Mouse (Mus musculus) thymus, postnatal 25 days (tissue): ENCODE measurements at regions not wholly inside any gene's neighbourhood (a gene's known extent, or its start where the extent isn't known, plus 50 kb on each side); places are given as distances from the start of the nearest gene placed in this dataset.

Experiments used
- DNase-seq: peaks from one replicate; pipeline ENCODE4 v3.0.0; 2022

DNA sequence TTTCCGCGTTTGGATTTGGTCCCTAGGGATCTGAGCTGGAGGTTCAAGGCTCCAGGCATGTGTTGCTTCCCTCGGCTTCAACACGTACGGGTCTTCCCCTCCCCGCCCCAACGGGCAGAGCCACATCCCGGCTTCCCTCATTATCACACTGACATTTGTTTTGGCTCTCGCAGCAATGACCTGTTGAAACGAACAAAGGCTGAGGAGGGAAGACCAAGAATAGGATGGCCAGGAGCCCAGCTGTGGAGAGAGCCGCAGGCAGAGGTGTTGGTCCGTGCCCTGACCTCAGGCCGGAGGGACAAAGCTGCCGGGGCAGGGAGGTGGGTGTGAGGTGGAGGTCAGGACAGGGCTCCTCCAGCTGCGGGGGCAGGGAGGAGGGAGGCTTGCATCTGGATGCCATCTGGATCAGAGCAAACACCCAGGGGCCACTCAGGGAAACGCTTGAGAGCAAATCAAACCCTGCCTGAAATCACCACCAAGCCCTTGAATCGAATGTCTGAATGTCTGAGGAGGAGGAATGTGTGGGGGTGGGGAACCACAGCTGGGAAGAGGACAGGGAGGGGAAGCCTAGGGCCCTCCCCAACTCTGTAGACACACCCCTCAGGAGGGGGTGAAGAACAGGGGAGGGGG is 145.6 kb downstream of the Vegfa start:
- no peak for DNase-seq

DNA sequence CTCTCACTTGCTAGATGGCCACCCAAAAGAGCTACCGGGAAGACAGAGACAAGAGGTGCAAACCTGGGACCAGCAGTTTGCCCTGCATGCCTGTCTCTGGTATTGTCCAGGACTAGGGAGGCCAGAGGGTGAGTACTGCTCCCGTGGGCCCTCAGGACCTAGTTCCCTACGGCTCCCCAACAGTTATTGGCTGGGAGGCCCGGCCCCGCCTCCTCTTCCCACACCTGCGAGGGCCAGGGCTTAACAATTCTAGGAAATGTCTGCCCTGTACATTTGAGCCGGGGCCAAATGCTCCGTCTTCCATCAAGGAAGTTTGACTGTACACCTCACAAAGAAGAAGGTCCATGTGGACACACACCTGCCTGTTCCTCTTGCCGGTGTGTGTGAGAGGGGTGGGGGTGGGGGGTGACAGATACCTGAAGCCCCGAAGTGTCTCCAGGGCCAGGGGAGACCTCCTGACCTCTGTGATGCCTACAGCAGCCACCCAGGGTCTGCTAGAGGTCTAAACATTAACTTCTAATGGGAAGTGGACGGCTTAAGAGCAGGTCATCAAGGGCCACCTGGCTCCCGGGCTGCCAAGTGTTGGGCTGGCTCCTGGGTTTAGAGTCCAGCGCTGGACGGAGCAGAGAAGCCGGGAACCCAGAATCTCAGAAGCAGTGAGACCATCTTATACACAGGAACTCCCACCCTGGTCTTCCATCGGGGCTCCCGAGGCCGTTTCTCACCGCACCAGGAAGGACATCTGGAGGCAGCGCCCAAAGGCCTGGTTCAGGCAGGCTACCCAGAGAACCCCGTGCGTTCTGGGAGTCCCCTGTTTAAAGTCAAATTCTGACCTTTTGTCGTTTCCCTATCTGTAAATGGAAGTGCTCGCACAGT is 146.5 kb downstream of the Vegfa start:
- no peak for DNase-seq

DNA sequence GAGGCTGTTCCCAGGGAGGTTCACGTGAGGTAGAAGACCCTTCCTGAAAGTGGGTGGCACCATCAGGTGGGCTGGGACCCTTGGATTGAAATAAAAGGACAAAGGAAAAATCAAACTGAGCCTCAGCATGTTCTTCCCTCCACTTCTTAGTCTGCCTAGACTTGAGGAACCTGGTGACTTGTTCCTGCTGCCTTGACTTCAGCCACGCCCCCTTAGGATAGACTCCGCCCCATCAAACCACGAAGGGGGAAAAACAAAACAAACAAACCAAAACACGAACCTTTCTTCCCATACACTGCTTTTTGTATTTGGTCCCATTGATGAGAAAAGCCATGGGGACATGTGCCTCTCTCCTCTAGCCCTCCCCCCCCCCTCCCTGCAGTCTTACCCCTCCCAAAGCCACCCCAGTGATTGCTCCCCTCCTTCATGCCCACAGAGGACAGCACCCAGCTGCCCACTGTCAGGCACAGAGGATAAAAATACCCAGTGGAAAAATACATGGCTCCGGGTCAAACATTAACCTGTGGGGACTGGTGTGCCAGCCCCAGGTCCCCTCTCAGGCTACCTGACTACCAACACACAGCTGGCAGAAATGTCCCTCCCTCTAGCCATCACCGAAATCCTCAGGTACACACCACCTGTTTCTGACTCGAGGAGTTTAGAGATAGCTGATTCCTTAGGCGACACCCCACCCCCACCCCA is 148.0 kb downstream of the Vegfa start:
- DNase-seq: no peak

DNA sequence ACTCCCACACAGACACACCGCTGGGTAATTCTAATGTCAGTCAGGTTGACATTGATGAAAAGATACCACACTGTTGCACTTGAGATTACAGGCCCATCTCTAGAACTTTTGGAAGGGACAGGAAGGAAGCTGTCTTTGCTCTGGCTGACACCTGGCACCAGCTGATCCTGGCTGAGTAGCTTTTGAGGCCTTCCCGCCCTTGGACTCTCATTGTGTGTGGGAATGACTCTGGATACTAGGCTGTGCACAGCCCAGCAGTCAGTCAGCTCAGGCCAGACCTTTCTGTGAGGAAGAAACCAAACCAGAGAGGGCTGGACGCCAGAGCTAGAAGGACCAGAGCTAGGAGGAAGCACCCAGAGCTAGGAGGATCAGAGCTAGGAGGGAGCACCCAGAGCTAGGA is 149.0 kb upstream of the 1600014C23Rik start:
- DNase-seq: no peak

- no peak for DNase-seq
Measured at GRCm38 (mm10) chr17:45881284-45881683, 147.6 kb upstream of the 1600014C23Rik start.

- no peak for DNase-seq
Measured at GRCm38 (mm10) chr17:45880761-45881160, 147.1 kb upstream of the 1600014C23Rik start.

GRCm38 (mm10) chr17:45879478-45880250 is 146.0 kb upstream of the 1600014C23Rik start:
- DNase-seq: no peak

GRCm38 (mm10) chr17:45878394-45878793 is 144.8 kb upstream of the 1600014C23Rik start:
- DNase-seq: no peak

GRCm38 (mm10) chr17:45875325-45875724 is 141.7 kb upstream of the 1600014C23Rik start:
- peak; percentile 23 for DNase-seq

- DNase-seq: no peak
Measured at GRCm38 (mm10) chr17:45873996-45874395, 140.4 kb upstream of the 1600014C23Rik start.

DNA sequence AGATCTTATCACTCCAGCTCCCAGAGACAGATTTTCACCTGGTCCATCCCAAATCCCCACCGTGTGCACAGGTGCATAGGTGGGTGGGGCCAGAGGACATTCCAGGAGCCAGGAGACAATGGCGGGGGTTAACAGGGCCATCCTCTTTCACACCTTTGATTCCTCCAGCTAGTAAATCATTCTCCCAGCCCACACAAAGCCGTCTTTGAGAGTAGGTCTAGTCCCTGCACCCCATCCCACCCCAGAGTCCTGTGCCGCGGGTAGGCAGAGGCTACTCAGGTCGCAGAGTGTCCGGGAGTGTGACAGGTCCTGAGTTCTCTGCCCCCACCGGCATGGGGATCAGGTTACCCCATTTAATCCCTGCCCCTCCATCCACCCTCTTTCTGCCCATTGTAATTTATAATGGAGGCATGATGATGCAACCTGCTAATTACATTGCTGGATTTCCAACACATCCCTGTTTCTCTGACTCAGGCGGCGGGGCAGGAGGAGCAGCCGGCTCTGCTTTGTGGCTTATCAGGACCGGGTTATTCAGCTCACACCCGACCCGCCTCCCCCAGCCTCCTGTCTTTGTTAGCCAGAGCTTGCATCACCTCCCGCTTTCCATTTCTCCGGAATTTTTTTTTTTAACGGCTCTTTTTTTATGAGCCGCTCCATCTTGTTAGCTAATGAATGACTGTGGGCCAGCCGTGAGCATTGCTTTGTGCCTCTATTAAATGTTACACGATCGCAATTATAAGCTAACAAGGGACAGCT is 139.7 kb upstream of the 1600014C23Rik start:
- DNase-seq: no peak

DNA sequence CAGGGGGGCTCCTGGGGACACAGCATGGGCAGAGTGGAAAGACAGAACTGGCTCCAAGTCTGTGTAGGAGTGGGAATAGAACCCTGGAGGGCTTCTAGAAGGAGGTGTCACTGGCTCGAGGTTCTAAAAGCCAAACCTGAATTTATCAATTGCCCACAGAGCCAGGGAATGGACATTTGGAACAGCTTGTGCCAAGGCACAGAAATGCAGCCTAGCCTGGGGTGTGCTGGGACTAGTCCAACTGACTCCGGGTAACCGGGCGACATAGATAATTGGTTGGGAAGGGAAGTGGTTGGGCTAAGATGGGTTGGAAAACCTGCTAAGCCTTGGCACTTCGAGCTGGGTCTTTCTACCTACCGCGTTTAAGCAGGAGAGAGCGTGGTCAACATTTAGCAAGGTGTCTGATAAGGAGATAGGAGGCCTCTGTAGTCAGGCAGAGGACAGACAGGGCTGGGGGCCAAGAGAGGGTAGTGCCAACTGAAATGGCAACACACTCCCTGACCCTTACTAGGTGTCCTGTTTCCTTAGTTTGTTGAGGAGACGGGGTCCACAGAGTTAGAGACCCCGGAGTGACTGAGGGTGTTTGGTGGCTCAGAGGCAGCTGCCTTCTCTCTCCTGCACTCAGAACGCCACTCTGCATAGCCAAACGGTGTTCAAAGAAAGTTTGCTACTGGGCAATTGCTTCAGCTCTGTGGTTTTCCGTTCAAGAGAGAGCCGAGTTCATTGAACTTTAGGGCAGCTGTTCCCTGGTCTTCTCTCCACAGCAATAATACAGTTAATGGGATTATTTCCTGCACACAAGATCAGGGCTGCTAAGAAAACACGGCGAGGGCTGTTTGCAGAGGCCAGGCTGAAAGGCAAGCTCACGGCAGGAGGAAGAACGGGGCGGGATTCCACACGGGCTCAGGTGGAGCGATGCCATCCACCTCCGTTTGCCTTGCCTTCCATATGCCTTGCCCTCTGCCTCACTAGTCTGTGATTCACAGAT is 138.3 kb upstream of the 1600014C23Rik start:
- no peak for DNase-seq

GRCm38 (mm10) chr17:45871067-45871466 is 137.4 kb upstream of the 1600014C23Rik start:
- no peak for DNase-seq

- no peak for DNase-seq
Measured at GRCm38 (mm10) chr17:45869014-45869968, 135.6 kb upstream of the 1600014C23Rik start.

DNA sequence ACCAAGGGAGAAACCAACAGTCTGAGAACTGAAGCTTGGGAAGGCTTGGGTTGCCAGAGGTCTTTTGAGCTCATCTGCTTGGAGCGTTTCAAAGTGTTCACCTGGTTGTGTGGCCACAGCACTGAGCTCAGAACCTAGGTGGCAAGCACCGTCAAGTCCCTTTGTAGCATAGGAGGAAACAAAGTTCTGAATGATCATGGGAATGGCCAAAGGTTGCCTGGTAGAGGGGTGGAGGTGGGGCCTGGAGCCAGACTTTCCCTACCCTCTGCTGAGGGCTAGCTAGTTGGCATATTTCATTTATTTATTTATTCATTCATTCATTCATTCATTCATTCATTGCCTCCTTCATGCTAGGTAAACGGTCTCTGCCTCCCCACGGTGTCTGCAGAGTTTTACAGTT is 134.9 kb upstream of the 1600014C23Rik start:
- DNase-seq: no peak

GRCm38 (mm10) chr17:45867727-45868126 is 134.1 kb upstream of the 1600014C23Rik start:
- DNase-seq: no peak

DNA sequence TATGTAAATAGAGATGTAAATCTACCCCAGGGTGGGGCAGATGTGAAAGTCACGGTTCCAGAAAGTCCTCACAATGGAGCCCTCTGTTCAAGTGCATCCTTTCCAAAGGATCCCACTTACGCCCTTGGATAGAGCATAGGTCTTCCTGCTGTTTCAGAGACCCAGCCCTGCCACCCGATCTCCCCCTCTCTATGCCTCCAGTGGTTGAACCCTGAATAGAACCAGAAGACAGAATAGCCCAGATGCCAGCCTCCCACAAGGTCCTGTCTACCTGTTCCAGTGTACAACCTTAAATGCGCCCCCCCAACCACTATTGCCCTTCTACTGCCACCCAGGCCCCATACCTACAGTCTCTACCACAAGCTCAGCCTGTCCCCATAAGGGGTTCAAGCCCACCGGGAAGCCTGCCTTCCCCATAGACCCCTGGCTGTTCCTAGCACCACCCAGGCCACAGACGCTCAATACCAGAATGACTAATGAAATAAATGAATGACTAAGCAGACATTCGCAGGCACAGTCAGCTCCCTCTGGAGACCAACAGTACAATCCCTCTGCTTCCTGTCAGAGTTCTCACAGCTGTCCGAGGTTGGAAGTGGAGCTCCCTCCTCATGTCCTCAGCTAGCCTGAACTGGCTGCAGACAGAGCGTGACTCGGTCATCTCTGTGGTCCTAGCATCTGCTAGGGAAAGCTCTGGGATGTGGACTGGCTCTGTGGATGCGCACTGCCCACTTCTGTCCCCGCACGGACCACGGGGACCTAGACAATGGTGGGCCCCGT is 133.4 kb upstream of the 1600014C23Rik start:
- DNase-seq: no peak

GRCm38 (mm10) chr17:45866346-45866745 is 132.7 kb upstream of the 1600014C23Rik start:
- no peak for DNase-seq

DNA sequence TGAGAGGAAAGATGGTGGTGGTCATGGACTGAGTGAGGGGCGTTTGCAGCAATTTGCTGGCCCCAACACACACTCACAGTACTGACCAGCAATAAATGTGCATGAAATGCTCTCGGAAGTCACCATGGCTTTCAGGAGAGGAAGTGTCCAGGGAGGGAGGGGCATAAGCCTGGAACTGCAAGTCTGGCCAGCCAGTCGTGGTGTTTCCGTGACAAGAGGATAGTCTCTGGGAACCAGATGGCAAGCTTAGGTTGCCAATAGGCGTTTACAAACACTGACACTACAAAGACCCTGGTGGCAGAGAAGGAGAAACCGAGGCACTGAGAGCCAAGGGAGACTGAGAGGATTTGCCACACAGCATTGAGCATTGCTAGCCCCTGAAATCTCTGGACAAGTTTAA is 132.3 kb upstream of the 1600014C23Rik start:
- DNase-seq: no peak
